Mouse (Mus musculus) heart, postnatal 25 days (tissue): Measurements from ENCODE around the gene Ccdc120. TPM values are rescaled to one million over a fixed set of nuclear protein-coding genes. Genes with fewer than 3 reads are reported as not detected.
"Not testable (repeated sequence)": the region's sequence is repeated elsewhere in the genome, so short reads cannot be mapped to it uniquely, and the experiment has no call there.

ENCODE experiments used
- DNase-seq: peaks from one replicate; pipeline ENCODE4 v3.0.0; 2022; ENCODE audit warnings: low spot score
- intact Hi-C: fragments of 180-260 bp; cut with DNase I; formaldehyde crosslinking; loops from one replicate; pipeline ENCODE4 v1.15.1; 2025
- total RNA-seq, 2 experiments: library from RNA; stranded (reverse); gene quantifications; 2 replicates each; pipeline ENCODE4 v1.2.3; 2021

The Ccdc120 gene
- total RNA-seq, 2 experiments from 2014 or later: 0.91 to 2.0 TPM

DNA sequence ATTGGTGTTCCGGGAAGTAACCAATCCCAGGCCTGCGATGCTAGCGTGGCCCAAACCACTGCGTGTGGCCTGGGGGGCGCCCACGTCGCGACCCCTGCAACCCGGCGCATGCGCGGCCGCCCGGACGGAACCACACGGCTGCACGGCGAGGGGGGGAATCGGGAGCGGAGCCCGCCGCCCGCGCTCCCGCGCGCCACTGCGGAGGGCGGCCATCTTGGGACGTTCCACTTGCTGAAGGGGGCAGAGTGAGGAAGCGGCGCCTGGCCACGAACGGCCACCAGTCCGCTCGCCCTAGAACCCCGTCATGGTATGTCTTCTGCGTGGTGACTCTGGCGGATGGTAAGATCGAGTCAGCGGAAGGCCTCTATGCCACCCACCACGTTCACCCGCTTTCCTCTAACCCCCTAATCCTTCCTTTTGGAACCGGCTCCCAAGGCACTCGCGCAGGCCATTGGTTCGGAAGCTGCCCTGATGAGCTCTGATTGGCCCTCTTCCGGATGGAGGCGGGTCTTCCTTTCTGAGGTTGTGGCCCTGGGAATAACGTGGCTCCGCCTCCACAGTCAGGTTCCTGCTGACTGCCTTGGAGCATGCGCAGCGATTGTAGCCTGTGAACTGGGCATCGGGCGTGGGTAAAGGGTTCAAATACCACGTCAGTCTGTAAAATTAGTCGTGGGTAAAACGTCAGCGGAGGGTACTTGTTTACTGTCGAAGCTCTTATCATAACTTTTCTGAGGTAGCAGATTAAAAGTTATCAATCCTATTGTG is 36.4 kb downstream of the Ccdc120 start, which contains the start of gene Wdr45:
Wdr45 (plus strand) TSS at position 199 of the 765 bp plus-strand sequence.
- peak; percentile 89 for DNase-seq
- intact Hi-C loops: not testable (repeated sequence)

DNA sequence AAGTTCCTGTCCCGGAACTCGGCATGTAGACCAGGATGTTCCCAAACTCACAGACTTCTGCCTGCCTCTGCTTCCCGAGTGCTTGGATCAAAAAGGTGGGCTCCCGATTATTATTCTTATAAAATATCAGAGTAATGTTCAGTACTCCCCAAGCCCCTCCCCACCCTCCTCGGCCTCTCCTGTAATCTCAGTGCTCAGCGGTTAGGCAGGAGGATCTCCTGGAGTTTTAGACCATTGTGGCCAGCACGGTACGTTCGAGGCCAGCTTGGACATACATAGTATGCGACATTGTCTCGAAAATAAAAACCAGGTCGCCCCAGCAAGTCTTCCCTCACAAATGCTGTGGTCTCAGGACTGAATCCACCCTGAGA is 37.0 kb downstream of the Ccdc120 start:
- DNase-seq, intact Hi-C loops: not testable (repeated sequence)

DNA sequence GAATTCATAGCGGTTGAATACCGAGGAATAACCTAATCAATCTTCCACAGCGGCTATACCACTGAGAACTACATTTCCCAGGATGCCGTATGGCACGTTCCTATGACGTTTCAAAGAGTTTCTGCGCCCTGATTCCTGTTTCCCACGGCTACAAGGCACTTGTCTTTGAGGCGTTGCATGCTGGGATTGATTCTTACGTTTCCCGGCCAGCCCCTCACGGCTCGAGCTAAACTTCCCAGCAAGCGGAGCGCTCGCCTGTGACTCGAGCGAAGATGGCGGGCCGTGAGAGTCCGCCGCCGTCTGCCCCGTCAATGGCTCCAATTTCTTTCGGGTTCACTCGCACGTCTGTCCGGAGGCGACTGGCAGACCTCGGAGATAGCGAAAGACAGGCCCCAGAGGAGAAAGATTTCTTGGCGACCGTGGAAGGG is 53.7 kb downstream of the Ccdc120 start, which contains the start of gene Gpkow:
Gpkow (plus strand) TSS at position 178 of the 428 bp plus-strand sequence.
- intact Hi-C loops: loop anchor here (5.0 kb wide), 2 partner anchors 95 to 275 kb away; no protein-coding TSS in a partner anchor
- DNase-seq: peak; percentile 73

DNA sequence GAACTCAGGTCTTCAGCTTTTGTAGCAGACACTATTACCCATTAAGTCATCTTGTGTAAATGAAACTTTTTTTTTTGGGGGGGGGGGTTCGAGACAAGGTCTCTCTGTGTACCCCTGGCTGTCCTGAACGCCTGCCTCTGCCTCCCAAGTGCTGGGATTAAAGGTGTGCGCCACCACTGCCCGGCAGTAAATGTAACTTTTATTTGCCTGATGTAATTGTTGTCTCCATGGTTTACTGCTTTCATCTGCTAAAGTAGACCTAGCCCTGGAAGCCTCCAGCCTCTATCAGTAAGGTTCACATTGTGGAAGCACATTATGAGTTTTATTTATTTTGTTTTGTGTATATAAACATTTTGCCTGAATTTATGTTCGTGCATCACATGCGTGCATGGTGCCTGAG is 54.2 kb downstream of the Ccdc120 start:
- intact Hi-C loops: loop anchor here (5.0 kb wide), 2 partner anchors 94 to 274 kb away; no protein-coding TSS in a partner anchor

DNA sequence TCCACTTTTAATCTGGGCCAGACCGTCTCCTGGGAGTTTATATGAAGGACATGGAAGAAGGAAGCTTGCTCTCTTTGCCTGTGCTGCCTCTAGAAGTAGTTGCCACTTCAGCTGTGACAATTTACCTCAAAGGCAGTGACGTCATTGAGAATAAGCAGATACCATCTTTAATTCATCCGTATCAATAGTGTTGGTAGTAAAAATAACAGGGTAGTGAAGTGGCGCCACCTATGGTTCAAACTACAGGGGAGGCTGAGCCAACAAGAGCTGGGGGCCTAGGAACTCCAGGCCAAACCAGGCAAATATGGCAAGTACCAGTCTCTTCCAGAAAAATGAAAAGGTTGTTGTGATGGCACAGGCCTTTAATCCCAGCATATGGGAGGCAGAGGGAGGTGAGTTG is 57.8 kb downstream of the Ccdc120 start:
- no peak for DNase-seq
- intact Hi-C loops: loop anchor here (1.0 kb wide), 1 partner anchor 45 kb away; no protein-coding TSS in a partner anchor

More for the DNA sequence above, 54.2 kb downstream of the Ccdc120 start:
- no peak for DNase-seq

DNA sequence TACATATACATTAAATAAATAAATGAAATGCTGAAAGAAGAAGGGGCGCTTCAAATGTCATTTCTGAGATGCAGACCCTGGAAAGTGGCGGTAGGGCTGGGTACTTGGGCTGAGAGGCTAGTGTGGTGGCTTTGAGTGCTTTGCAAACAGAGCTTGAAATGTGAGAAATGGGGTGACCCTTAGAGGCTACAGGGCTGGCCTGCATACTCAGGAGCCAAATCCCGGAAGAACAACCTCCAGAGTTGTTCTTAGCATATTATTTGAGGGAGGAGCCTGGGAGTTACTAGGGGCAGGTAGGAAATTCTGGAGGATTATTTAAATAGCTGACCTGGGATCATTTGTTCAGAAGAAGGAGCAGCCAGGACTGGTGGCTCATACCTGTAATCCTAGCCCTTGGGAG is 60.2 kb downstream of the Ccdc120 start:
- no peak for DNase-seq
- intact Hi-C loops: loop anchor here (2.0 kb wide), 1 partner anchor 218 kb away; no protein-coding TSS in a partner anchor

DNA sequence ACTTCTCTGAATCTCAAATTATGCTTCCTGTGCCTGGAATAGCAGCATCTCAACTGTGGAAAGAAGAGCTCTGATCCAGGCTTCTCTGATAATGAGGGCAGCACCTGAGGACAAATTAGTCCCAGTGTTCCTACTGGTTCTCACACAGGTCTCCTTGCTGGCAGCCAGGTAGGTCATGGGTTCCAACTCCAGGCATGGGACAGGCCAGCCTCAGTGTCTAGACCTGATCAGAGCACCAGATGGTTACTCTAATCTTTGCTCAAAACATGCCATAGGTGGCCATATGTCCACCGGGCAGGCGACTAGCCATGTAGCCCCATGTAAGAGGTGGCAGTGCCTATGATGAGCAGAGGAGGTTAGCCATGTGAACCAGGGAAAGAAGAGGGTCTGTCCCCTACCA is 62.4 kb downstream of the Ccdc120 start:
- DNase-seq: no peak
- intact Hi-C loops: no loop called here

Other genes with a start within 250 kb of the Ccdc120 start
- gene Foxp3, start 177.3 kb downstream of the Ccdc120 start, total RNA-seq: not detected
- gene Ppp1r3f, start 176.6 kb downstream of the Ccdc120 start, total RNA-seq: 1 to 10 TPM; 2.2 to 2.5 TPM
- 10 to 100 TPM; 11.6 to 11.9 TPM for gene Ccdc22, start 145.4 kb downstream of the Ccdc120 start, total RNA-seq
- gene Cacna1f, start 143.8 kb downstream of the Ccdc120 start, total RNA-seq: not detected
- gene Syp, start 112.4 kb downstream of the Ccdc120 start, total RNA-seq: 1 to 10 TPM; 1.7 to 2.4 TPM
- gene Prickle3, start 93.6 kb downstream of the Ccdc120 start, total RNA-seq: 10 to 100 TPM; 16.5 to 19.9 TPM
- gene Plp2, start 79.5 kb downstream of the Ccdc120 start, total RNA-seq: 10 to 100 TPM; 41.6 to 54.1 TPM
- gene Magix, start 69.7 kb downstream of the Ccdc120 start, total RNA-seq: 10 to 100 TPM; 24.1 to 26.0 TPM
- 10 to 100 TPM; 19.5 to 21.3 TPM for gene Gpkow, start 53.8 kb downstream of the Ccdc120 start, total RNA-seq
- 10 to 100 TPM; 34.4 to 44.8 TPM for gene Wdr45, start 36.6 kb downstream of the Ccdc120 start, total RNA-seq
- under 1 TPM in 1 of 2 experiments, not detected in 1; 0.42 TPM for gene Gm45208, start 28.7 kb downstream of the Ccdc120 start, total RNA-seq
- 1 to 10 TPM; 6.5 to 6.9 TPM for gene Praf2, start 22.5 kb downstream of the Ccdc120 start, total RNA-seq
- gene Tfe3, start 11.7 kb upstream of the Ccdc120 start, total RNA-seq: 10 to 100 TPM; 15.0 to 16.8 TPM
- gene Gripap1, start 38.9 kb upstream of the Ccdc120 start, total RNA-seq: 10 to 100 TPM; 24.7 to 26.9 TPM
- under 1 TPM; 0.22 to 0.23 TPM for gene Kcnd1, start 71.4 kb upstream of the Ccdc120 start, total RNA-seq
- 10 to 100 TPM; 25.7 to 28.5 TPM for gene Otud5, start 90.5 kb upstream of the Ccdc120 start, total RNA-seq
- 1 to 10 TPM; 2.2 to 3.1 TPM for gene Pim2, start 127.4 kb upstream of the Ccdc120 start, total RNA-seq
- gene Slc35a2, start 133.1 kb upstream of the Ccdc120 start, total RNA-seq: 10 to 100 TPM; 11.0 to 17.0 TPM
- gene Pqbp1, start 148.4 kb upstream of the Ccdc120 start, total RNA-seq: 10 to 100 TPM; 22.1 to 22.7 TPM
- gene Timm17b, start 148.5 kb upstream of the Ccdc120 start, total RNA-seq: 10 to 100 TPM; 49.5 to 50.1 TPM
- not detected for gene Gm10491, start 156.9 kb upstream of the Ccdc120 start, total RNA-seq
- not detected for gene Gm10490, start 158.6 kb upstream of the Ccdc120 start, total RNA-seq
- under 1 TPM in 1 of 2 experiments, not detected in 1; 0.11 TPM for gene Pcsk1n, start 168.9 kb upstream of the Ccdc120 start, total RNA-seq
- not detected for gene Eras, start 177.7 kb upstream of the Ccdc120 start, total RNA-seq
- gene Hdac6, start 197.0 kb upstream of the Ccdc120 start, total RNA-seq: 10 to 100 TPM in 1 of 2 experiments, 1 to 10 TPM in 1; 9.9 to 12.4 TPM
- gene Gata1, start 227.2 kb upstream of the Ccdc120 start, total RNA-seq: under 1 TPM in 1 of 2 experiments, not detected in 1; 0.53 TPM